Mouse (Mus musculus): Measurements from ENCODE around the gene Abhd16b.

Gene Abhd16b

GRCm38 (mm10) chr2:181541761-181542380 is 48.9 kb downstream of the Abhd16b start:
- no peak for DNase-seq (ENCODE audit: low spot score)

Data from MN1 (cell line).